Mouse (Mus musculus) lung, embryonic 14.5 days (tissue): ENCODE results near the gene Kcnk12. TPM values are rescaled to one million over a fixed set of nuclear protein-coding genes. Genes with fewer than 3 reads are reported as not detected.

Experiments
- ATAC-seq: fragments of 200-750 bp; cut with Nextera tagmentation; 2 replicates; pipeline ENCODE4 v1.8.0; 2017; ENCODE audit warnings: mild to moderate bottlenecking, moderate TSS enrichment, moderate library complexity; ENCODE audit not compliant: insufficient read depth
- DNase-seq: peaks from one replicate; pipeline ENCODE4 v3.0.0-alpha.2; 2015
- H3K27ac ChIP-seq: fragments of 300-500 bp; sonication (generic); 2 replicates; pipeline ENCODE4 v1.5.1; 2014; ENCODE audit warnings: low read depth, mild to moderate bottlenecking, moderate library complexity
- H3K27me3 ChIP-seq: fragments of 300-500 bp; sonication (generic); 2 replicates; pipeline ENCODE4 v1.6.1; 2014; ENCODE audit warnings: low read length, control low read depth; ENCODE audit not compliant: insufficient read depth
- H3K36me3 ChIP-seq: fragments of 300-500 bp; sonication (generic); 2 replicates; pipeline ENCODE4 v1.6.1; 2014; ENCODE audit warnings: control low read depth; ENCODE audit not compliant: insufficient read depth
- H3K4me1 ChIP-seq: fragments of 300-500 bp; sonication (generic); 2 replicates; pipeline ENCODE4 v1.6.1; 2014; ENCODE audit warnings: antibody characterized with exemption, control low read depth; ENCODE audit not compliant: insufficient read depth
- H3K4me2 ChIP-seq: fragments of 300-500 bp; sonication (generic); 2 replicates; pipeline ENCODE4 v1.6.1; 2014; ENCODE audit warnings: mild to moderate bottlenecking
- H3K4me3 ChIP-seq: fragments of 300-500 bp; sonication (generic); 2 replicates; pipeline ENCODE4 v1.5.1; 2014; ENCODE audit warnings: low read depth, low read length
- H3K9ac ChIP-seq: fragments of 300-500 bp; sonication (generic); 2 replicates; pipeline ENCODE4 v1.6.1; 2014
- H3K9me3 ChIP-seq: fragments of 300-500 bp; sonication (generic); 2 replicates; pipeline ENCODE4 v1.6.1; 2016; ENCODE audit warnings: low read depth, low read length, control low read depth
- CTCF ChIP-seq: IDR thresholded peaks from 2 replicates; pipeline ENCODE4 v1.5.1; 2016; ENCODE audit warnings: antibody characterized with exemption, low read depth
- WGBS: fragments of 180-500 bp; shearing (Covaris S2); extraction: QIAGEN DNeasy Blood & Tissue Kit; methylation state at CpG from one replicate; pipeline ENCODE4 v1.1.7; 2014; 5-methylcytosine and 5-hydroxymethylcytosine counted together
- polyA plus RNA-seq: library from polyadenylated mRNA; unstranded; fragments of >200 nt; fragmentation: Nextera tagmentation; extraction: Ambion mirVana; gene quantifications from 2 replicates; pipeline ENCODE4 v1.2.1, GENCODE M21; 2014

Kcnk12 gene
- polyA plus RNA-seq, 1 experiment from 2014 or later = not detected

GRCm38 (mm10) chr17:87744985-87745925, 52.5 kb downstream of the Kcnk12 start:
- peak overlapping the region; percentile 26 for H3K9ac ChIP-seq
- peak overlapping the region; percentile 98 for H3K4me2 ChIP-seq
- H3K9me3 ChIP-seq = no peaks in the 10 kb centered on the region
- H3K36me3 ChIP-seq = no peaks in the 10 kb centered on the region
- 9% methylated on average over 32 of the region's 32 CpGs for WGBS
- H3K4me3 ChIP-seq = peak overlapping the region; percentile 61
- H3K27me3 ChIP-seq = peaks cover 41% of the 10 kb centered on the region
- ATAC-seq (no peak), DNase-seq (peak; percentile 14)
- no peak for TF ChIP-seq CTCF
- no peak overlapping the region for H3K27ac ChIP-seq
- no peaks in the 10 kb centered on the region for H3K4me1 ChIP-seq

GRCm38 (mm10) chr17:87739835-87740234, 58.0 kb downstream of the Kcnk12 start:
- no peaks in the 10 kb centered on the region for H3K4me1 ChIP-seq
- WGBS = 36% methylated on average over 1 of the region's 1 CpGs
- H3K36me3 ChIP-seq = no peaks in the 10 kb centered on the region

GRCm38 (mm10) chr17:87737144-87737543, 60.6 kb downstream of the Kcnk12 start:
- Histone ChIP-seq H3K9me3 (no peaks in the 10 kb centered on the region), H3K4me2 (no peak overlapping the region), H3K4me3 (no peak overlapping the region), H3K27ac (no peak overlapping the region), H3K4me1 (no peaks in the 10 kb centered on the region), H3K9ac (no peak overlapping the region), H3K27me3 (no peaks in the 10 kb centered on the region), H3K36me3 (no peaks in the 10 kb centered on the region)
- no peak for TF ChIP-seq CTCF
- ATAC-seq (peak; percentile 75; the same call in 1 of the 2 replicates), DNase-seq (peak; percentile 53)
- 64% methylated on average over 3 of the region's 3 CpGs for WGBS

More at GRCm38 (mm10) chr17:87739835-87740234, 58.0 kb downstream of the Kcnk12 start:
- no peak for DNase-seq
- no peak overlapping the region for H3K9ac ChIP-seq
- no peak overlapping the region for H3K4me3 ChIP-seq
- 0 out of 2 replicates have a peak, but pooled peaks have one; percentile 13 for TF ChIP-seq CTCF
- no peaks in the 10 kb centered on the region for H3K9me3 ChIP-seq
- no peak overlapping the region for H3K27ac ChIP-seq
- peaks cover 10% of the 10 kb centered on the region; the same call in 1 of the 2 replicates for H3K27me3 ChIP-seq
- ATAC-seq = no peak
- H3K4me2 ChIP-seq = no peak overlapping the region

GRCm38 (mm10) chr17:87734471-87734870, 63.3 kb downstream of the Kcnk12 start:
- Histone ChIP-seq H3K27ac (no peak overlapping the region), H3K27me3 (no peaks in the 10 kb centered on the region), H3K9me3 (no peaks in the 10 kb centered on the region), H3K4me1 (no peaks in the 10 kb centered on the region), H3K4me2 (no peak overlapping the region), H3K9ac (no peak overlapping the region), H3K4me3 (no peak overlapping the region), H3K36me3 (no peaks in the 10 kb centered on the region)
- TF ChIP-seq CTCF = no peak
- DNase-seq (no peak), ATAC-seq (no peak)
- 88% methylated on average over 8 of the region's 8 CpGs for WGBS

GRCm38 (mm10) chr17:87731962-87732361, 65.8 kb downstream of the Kcnk12 start:
- Histone ChIP-seq H3K27ac (no peak overlapping the region), H3K4me3 (no peak overlapping the region), H3K27me3 (no peaks in the 10 kb centered on the region), H3K36me3 (no peaks in the 10 kb centered on the region), H3K9me3 (no peaks in the 10 kb centered on the region), H3K9ac (no peak overlapping the region), H3K4me2 (no peak overlapping the region), H3K4me1 (no peaks in the 10 kb centered on the region)
- WGBS = 70% methylated on average over 4 of the region's 4 CpGs
- no peak for TF ChIP-seq CTCF
- ATAC-seq (no peak), DNase-seq (no peak)

- DNase-seq (no peak), ATAC-seq (no peak)
- H3K27ac ChIP-seq = no peak overlapping the region
- H3K9ac ChIP-seq = no peak overlapping the region
- TF ChIP-seq CTCF = no peak
- H3K27me3 ChIP-seq = no peaks in the 10 kb centered on the region
- H3K9me3 ChIP-seq = no peaks in the 10 kb centered on the region
- H3K4me3 ChIP-seq = no peak overlapping the region
- WGBS = 89% methylated on average over 12 of the region's 12 CpGs
- no peak overlapping the region for H3K4me2 ChIP-seq
- H3K36me3 ChIP-seq = peaks cover 38% of the 10 kb centered on the region
- H3K4me1 ChIP-seq = no peaks in the 10 kb centered on the region
Observed at GRCm38 (mm10) chr17:87726489-87727356, 71.1 kb downstream of the Kcnk12 start.
